Mouse (Mus musculus) cortical plate, adult 2 months (tissue): Measurements from ENCODE around the gene Inha.

Source experiments
- CTCF ChIP-seq: fragments of 200-500 bp; IDR thresholded peaks from 2 replicates; pipeline ENCODE4 v1.5.1; 2011; ENCODE audit warnings: mild to moderate bottlenecking, control low read depth, low read length; ENCODE audit not compliant: insufficient read depth; ENCODE audit errors: extremely low read depth
- POLR2A ChIP-seq: fragments of 200-500 bp; IDR thresholded peaks from 2 replicates; pipeline ENCODE4 v1.6.1; 2011; ENCODE audit warnings: mild to moderate bottlenecking, low read length, control low read depth; ENCODE audit not compliant: insufficient read depth; ENCODE audit errors: extremely low read depth

DNA sequence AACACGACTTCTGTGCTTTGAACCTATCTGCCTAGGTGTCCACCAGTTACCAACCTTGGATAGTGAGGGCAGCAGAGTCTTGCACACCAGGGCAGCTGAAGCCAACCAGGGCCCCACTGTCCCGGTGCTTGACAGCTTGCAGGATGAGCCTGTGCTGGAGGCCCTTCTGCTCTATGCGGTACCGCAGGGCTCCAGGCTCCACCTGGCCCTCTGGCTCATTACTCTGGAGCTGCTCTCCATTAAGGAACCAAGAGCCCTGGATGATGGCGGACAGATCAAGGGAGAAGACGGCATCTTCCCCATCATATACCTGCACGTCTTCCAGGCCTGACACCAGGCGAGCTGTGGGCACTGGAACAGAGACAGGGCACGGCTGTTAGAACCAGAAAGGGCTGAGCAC lies 5.0 kb upstream of the Inha start:
- TF ChIP-seq CTCF (no peak), POLR2A (no peak)
